In genomic region chr7:140058528-140058927, GRCm38 (mm10) we compare ENCODE assay signal across 11 mouse cellular contexts. TPM values are rescaled to one million over a fixed set of nuclear protein-coding genes. Genes with fewer than 3 reads are reported as not detected.
DNase-seq lines count a peak whose midpoint lies in the region; ATAC-seq lines count a peak whose summit lies in the region.
"Had no signal": no experiment of that assay in that cellular context is flagged by ENCODE, and none has a peak within 500 bp of the region (broad histone marks: within the 10 kb centered on the region; RNA-seq: fewer than 3 reads in every experiment).

No protein-coding gene starts in this region.

- H3K4me2 ChIP-seq in heart, embryonic 16.5 days (ENCODE audit: low read depth, low read length): peak overlapping the region; percentile 82
- peak overlapping the region; percentile 66 for H3K4me2 ChIP-seq in hindbrain, embryonic 11.5 days (replicated peaks; ENCODE audit: low read depth, low read length)
- H3K4me2 ChIP-seq in midbrain, embryonic 13.5 days (replicated peaks): peak overlapping the region; percentile 69

- no peak overlapping the region for H3K27ac ChIP-seq in heart, embryonic 16.5 days (ENCODE audit: low read length)
- no peak overlapping the region for H3K27ac ChIP-seq in brown adipose tissue, adult 24 weeks (replicated peaks; ENCODE audit: low read depth, low read length)
- peak overlapping the region; percentile 97 for H3K27ac ChIP-seq in hindbrain, embryonic 11.5 days (ENCODE audit: low read depth, low read length)
- H3K27ac ChIP-seq in midbrain, embryonic 13.5 days: peak overlapping the region; percentile 93

- no peaks in the 10 kb centered on the region for H3K36me3 ChIP-seq in heart, embryonic 16.5 days (ENCODE audit: control insufficient read depth, insufficient read depth)
- no peaks in the 10 kb centered on the region for H3K36me3 ChIP-seq in hindbrain, embryonic 11.5 days (ENCODE audit: control insufficient read depth, insufficient read depth, low read length)
- no peaks in the 10 kb centered on the region for H3K36me3 ChIP-seq in midbrain, embryonic 13.5 days

- 23% methylated on average over 7 of the region's 7 CpGs for WGBS in heart, embryonic 16.5 days
- 6% methylated on average over 7 of the region's 7 CpGs for WGBS in hindbrain, embryonic 11.5 days
- WGBS in midbrain, embryonic 13.5 days: 8% methylated on average over 7 of the region's 7 CpGs

- H3K4me3 ChIP-seq in heart, embryonic 16.5 days (ENCODE audit: low read length): peak overlapping the region; percentile 54
- H3K4me3 ChIP-seq in brown adipose tissue, adult 24 weeks (ENCODE audit: insufficient read depth, low read depth, low read length): peak overlapping the region; percentile 46; the same call in 1 of the 2 replicates
- peak overlapping the region; percentile 36 for H3K4me3 ChIP-seq in hindbrain, embryonic 11.5 days (ENCODE audit: low read depth, low read length)
- H3K4me3 ChIP-seq in midbrain, embryonic 13.5 days (replicated peaks): peak overlapping the region; percentile 47

- H3K27me3 ChIP-seq in heart, embryonic 16.5 days (ENCODE audit: control insufficient read depth, insufficient read depth, low read length): peaks cover 86% of the 10 kb centered on the region
- H3K27me3 ChIP-seq in hindbrain, embryonic 11.5 days (ENCODE audit: control insufficient read depth, insufficient read depth, low read length): peaks cover 18% of the 10 kb centered on the region
- H3K27me3 ChIP-seq in midbrain, embryonic 13.5 days: peaks cover 80% of the 10 kb centered on the region

- H3K9me3 ChIP-seq in heart, embryonic 16.5 days (replicated peaks; ENCODE audit: control insufficient read depth, low read length): no peaks in the 10 kb centered on the region
- H3K9me3 ChIP-seq in hindbrain, embryonic 11.5 days (ENCODE audit: control insufficient read depth, low read length): no peaks in the 10 kb centered on the region
- no peaks in the 10 kb centered on the region for H3K9me3 ChIP-seq in midbrain, embryonic 13.5 days

- H3K4me1 ChIP-seq in heart, embryonic 16.5 days (ENCODE audit: control insufficient read depth, insufficient read depth, low read length): 0 out of 2 replicates have a peak, but pooled peaks cover 5% of the 10 kb centered on the region
- peaks cover 3% of the 10 kb centered on the region; the same call in 1 of the 2 replicates for H3K4me1 ChIP-seq in brown adipose tissue, adult 24 weeks (ENCODE audit: control insufficient read depth, insufficient read depth, insufficient read length, low read length)
- H3K4me1 ChIP-seq in hindbrain, embryonic 11.5 days (replicated peaks; ENCODE audit: control insufficient read depth, insufficient read depth, low read length): peaks cover 25% of the 10 kb centered on the region
- peaks cover 60% of the 10 kb centered on the region for H3K4me1 ChIP-seq in midbrain, embryonic 13.5 days (replicated peaks)

- ATAC-seq in heart, embryonic 16.5 days (replicated peaks; ENCODE audit: extremely low read depth, insufficient read depth, low FRiP score): no peak
- no peak for ATAC-seq in hindbrain, embryonic 11.5 days (ENCODE audit: low FRiP score)
- no peak for ATAC-seq in midbrain, embryonic 13.5 days

- H3K9ac ChIP-seq in heart, embryonic 16.5 days (ENCODE audit: low read length): peak overlapping the region; percentile 64; the same call in 1 of the 2 replicates
- H3K9ac ChIP-seq in hindbrain, embryonic 11.5 days (ENCODE audit: low read depth, low read length): peak overlapping the region; percentile 52
- H3K9ac ChIP-seq in midbrain, embryonic 13.5 days (replicated peaks): peak overlapping the region; percentile 73

- DNase-seq in heart, postnatal 4 days: no peak
- no peak for DNase-seq in hindbrain, embryonic 11.5 days (ENCODE audit: low spot score)
- DNase-seq in thymus, adult 18-20 months: no peak
- DNase-seq in spleen, postnatal 36 days (ENCODE audit: low spot score in 2 of 2): no peak
- no peak for DNase-seq in adrenal gland, adult 2 months
- DNase-seq: thymus, postnatal 36 days had no signal

RNA-seq across cellular contexts. Expression of gene Msx3, which starts 9.6 kb away (rescaled TPM):
- polyA plus RNA-seq in heart, embryonic 16.5 days (2015; fragmentation: Nextera tagmentation; extraction: Ambion mirVana): not detected in 2 replicates
- total RNA-seq in heart, postnatal 4 days (2021): not detected
- not detected in 2 replicates for polyA plus RNA-seq in brown adipose tissue, adult 24 weeks (2012; ENCODE audit: insufficient read depth, insufficient read length, missing spikeins)
- 106 and 139 TPM in 2 replicates for polyA plus RNA-seq in hindbrain, embryonic 11.5 days (2014; fragmentation: Nextera tagmentation; extraction: Ambion mirVana)
- 3.6 and 4.4 TPM in 2 replicates for polyA plus RNA-seq in midbrain, embryonic 13.5 days (2015; fragmentation: Nextera tagmentation; extraction: Ambion mirVana)
- total RNA-seq in adrenal gland, adult 2 months (2021): not detected
- not detected in 2 replicates for polyA plus RNA-seq in adrenal gland, adult 2 months (2012; rRNA removed)
- total RNA-seq: adrenal gland, postnatal 25 days had no signal

RNA-seq across cellular contexts. Expression of gene Tubgcp2, which starts 22.1 kb away (rescaled TPM):
- polyA plus RNA-seq in heart, embryonic 16.5 days (2015; fragmentation: Nextera tagmentation; extraction: Ambion mirVana): 34.6 and 39.9 TPM in 2 replicates
- total RNA-seq in heart, postnatal 4 days (2021): 10 to 100 TPM; 45.3 to 45.8 TPM
- 8.6 and 9.1 TPM in 2 replicates for polyA plus RNA-seq in brown adipose tissue, adult 24 weeks (2012; ENCODE audit: insufficient read depth, insufficient read length, missing spikeins)
- 58.1 and 67.4 TPM in 2 replicates for polyA plus RNA-seq in hindbrain, embryonic 11.5 days (2014; fragmentation: Nextera tagmentation; extraction: Ambion mirVana)
- 61.1 and 62.9 TPM in 2 replicates for polyA plus RNA-seq in midbrain, embryonic 13.5 days (2015; fragmentation: Nextera tagmentation; extraction: Ambion mirVana)
- total RNA-seq in adrenal gland, adult 2 months (2021): 10 to 100 TPM; 26.6 to 26.8 TPM
- 13.5 and 16.4 TPM in 2 replicates for polyA plus RNA-seq in adrenal gland, adult 2 months (2012; rRNA removed)

RNA-seq across cellular contexts. Expression of gene Zfp511, which starts 22.3 kb away (rescaled TPM):
- polyA plus RNA-seq in heart, embryonic 16.5 days (2015; fragmentation: Nextera tagmentation; extraction: Ambion mirVana): 32.1 and 36.5 TPM in 2 replicates
- total RNA-seq in heart, postnatal 4 days (2021): 10 to 100 TPM; 14.6 to 17.9 TPM
- polyA plus RNA-seq in brown adipose tissue, adult 24 weeks (2012; ENCODE audit: insufficient read depth, insufficient read length, missing spikeins): 12.9 and 13.9 TPM in 2 replicates
- polyA plus RNA-seq in hindbrain, embryonic 11.5 days (2014; fragmentation: Nextera tagmentation; extraction: Ambion mirVana): 47.0 and 49.9 TPM in 2 replicates
- polyA plus RNA-seq in midbrain, embryonic 13.5 days (2015; fragmentation: Nextera tagmentation; extraction: Ambion mirVana): 49.6 and 50.7 TPM in 2 replicates
- 10 to 100 TPM; 22.2 to 23.7 TPM for total RNA-seq in adrenal gland, adult 2 months (2021)
- 49.2 and 63.9 TPM in 2 replicates for polyA plus RNA-seq in adrenal gland, adult 2 months (2012; rRNA removed)

RNA-seq across cellular contexts. Expression of gene Caly, which starts 23.8 kb away (rescaled TPM):
- polyA plus RNA-seq in heart, embryonic 16.5 days (2015; fragmentation: Nextera tagmentation; extraction: Ambion mirVana): 0.47 and 0.66 TPM in 2 replicates
- total RNA-seq in heart, postnatal 4 days (2021): under 1 TPM in 1 of 2 experiments, not detected in 1; 0.34 TPM
- not detected in 2 replicates for polyA plus RNA-seq in brown adipose tissue, adult 24 weeks (2012; ENCODE audit: insufficient read depth, insufficient read length, missing spikeins)
- 11.2 and 12.1 TPM in 2 replicates for polyA plus RNA-seq in hindbrain, embryonic 11.5 days (2014; fragmentation: Nextera tagmentation; extraction: Ambion mirVana)
- 88.6 and 92.6 TPM in 2 replicates for polyA plus RNA-seq in midbrain, embryonic 13.5 days (2015; fragmentation: Nextera tagmentation; extraction: Ambion mirVana)
- total RNA-seq in adrenal gland, adult 2 months (2021): 1 to 10 TPM; 5.7 to 5.9 TPM
- 13.9 and 21.2 TPM in 2 replicates for polyA plus RNA-seq in adrenal gland, adult 2 months (2012; rRNA removed)

RNA-seq across cellular contexts. Expression of gene Prap1, which starts 34.7 kb away (rescaled TPM):
- polyA plus RNA-seq in heart, embryonic 16.5 days (2015; fragmentation: Nextera tagmentation; extraction: Ambion mirVana): 2.3 TPM in 1 of 2 replicates, not detected in the other
- total RNA-seq in heart, postnatal 4 days (2021): not detected
- not detected in 2 replicates for polyA plus RNA-seq in brown adipose tissue, adult 24 weeks (2012; ENCODE audit: insufficient read depth, insufficient read length, missing spikeins)
- polyA plus RNA-seq in hindbrain, embryonic 11.5 days (2014; fragmentation: Nextera tagmentation; extraction: Ambion mirVana): 0.27 TPM in 1 of 2 replicates, not detected in the other
- 0.46 TPM in 1 of 2 replicates, not detected in the other for polyA plus RNA-seq in midbrain, embryonic 13.5 days (2015; fragmentation: Nextera tagmentation; extraction: Ambion mirVana)
- not detected for total RNA-seq in adrenal gland, adult 2 months (2021)
- polyA plus RNA-seq in adrenal gland, adult 2 months (2012; rRNA removed): not detected in 2 replicates
- total RNA-seq: adrenal gland, postnatal 25 days; layer of hippocampus, postnatal 10 days had no signal

Comparison
In these comparisons a context has a peak if more than half of its experiments do, and no peak if none do; other contexts are left out.
1. H3K27ac ChIP-seq: peak in hindbrain, embryonic 11.5 days (single experiment) and midbrain, embryonic 13.5 days (single experiment); none in heart, embryonic 16.5 days (single experiment) and brown adipose tissue, adult 24 weeks (single experiment).
2. RNA of gene Msx3, which starts 9.6 kb away (polyA plus RNA-seq): 106 to 139 TPM in hindbrain, embryonic 11.5 days; 3.6 to 4.4 TPM in midbrain, embryonic 13.5 days, not detected in heart, embryonic 16.5 days, not detected in brown adipose tissue, adult 24 weeks and not detected in adrenal gland, adult 2 months; every median in the first group is over 10 times any median in the second.
3. Peak in every context shown above with its lines, with median percentiles within 50 percentile points of each other: H3K4me2 ChIP-seq, H3K4me3 ChIP-seq and H3K9ac ChIP-seq.